Mouse (Mus musculus): ENCODE results near the gene Nhej1.

Nhej1 gene

DNA sequence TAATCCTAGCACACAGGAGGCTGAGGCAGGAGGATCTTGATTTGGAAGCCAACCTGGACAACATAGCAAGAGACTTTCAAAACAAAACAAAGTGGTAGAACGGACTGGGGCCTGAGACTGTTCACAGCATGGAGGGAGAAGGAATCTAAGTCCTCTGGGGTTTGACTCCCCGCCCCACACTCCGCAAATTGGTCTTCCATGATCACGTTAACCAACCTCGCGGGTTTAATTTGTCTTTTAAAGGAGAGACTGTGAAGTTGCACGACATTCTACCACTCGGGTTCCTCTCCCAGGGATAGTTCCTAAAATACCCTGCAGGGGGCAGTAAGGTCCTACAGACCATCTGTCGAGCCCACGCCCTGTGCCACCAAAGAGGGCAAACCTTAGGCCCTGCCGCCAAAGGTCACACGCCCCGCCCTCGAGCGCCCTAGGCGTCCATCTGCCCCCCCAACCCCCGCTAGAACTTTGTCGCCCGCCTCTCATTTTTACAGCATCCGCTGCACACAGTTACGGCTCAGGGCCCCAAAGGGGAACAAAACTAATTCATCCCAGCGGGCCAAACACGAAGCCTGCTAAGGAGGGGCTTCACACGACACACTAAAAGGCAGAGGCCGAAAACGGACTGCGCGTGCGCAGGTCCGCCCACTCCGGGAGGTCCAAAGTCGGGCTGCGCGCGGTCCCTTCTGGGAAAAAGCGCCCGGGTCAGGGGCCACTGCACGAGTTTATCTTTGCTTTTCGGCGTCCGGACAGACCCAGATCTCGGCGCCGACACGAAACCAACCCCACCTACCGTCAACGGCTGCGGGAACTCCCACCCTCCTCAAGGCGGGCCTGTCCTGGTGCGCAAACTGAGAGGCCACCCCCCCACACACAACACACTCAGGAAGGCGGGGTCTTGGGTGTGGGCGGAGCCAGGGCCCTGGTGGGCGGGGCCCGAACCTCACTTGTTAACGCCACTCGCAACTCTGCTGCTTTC, at the start of gene Nhej1:
Nhej1 (minus strand) TSS at position 855 of the 976 bp plus-strand sequence.
- DNase-seq (ENCODE audit: low spot score): peak; percentile 98

DNA sequence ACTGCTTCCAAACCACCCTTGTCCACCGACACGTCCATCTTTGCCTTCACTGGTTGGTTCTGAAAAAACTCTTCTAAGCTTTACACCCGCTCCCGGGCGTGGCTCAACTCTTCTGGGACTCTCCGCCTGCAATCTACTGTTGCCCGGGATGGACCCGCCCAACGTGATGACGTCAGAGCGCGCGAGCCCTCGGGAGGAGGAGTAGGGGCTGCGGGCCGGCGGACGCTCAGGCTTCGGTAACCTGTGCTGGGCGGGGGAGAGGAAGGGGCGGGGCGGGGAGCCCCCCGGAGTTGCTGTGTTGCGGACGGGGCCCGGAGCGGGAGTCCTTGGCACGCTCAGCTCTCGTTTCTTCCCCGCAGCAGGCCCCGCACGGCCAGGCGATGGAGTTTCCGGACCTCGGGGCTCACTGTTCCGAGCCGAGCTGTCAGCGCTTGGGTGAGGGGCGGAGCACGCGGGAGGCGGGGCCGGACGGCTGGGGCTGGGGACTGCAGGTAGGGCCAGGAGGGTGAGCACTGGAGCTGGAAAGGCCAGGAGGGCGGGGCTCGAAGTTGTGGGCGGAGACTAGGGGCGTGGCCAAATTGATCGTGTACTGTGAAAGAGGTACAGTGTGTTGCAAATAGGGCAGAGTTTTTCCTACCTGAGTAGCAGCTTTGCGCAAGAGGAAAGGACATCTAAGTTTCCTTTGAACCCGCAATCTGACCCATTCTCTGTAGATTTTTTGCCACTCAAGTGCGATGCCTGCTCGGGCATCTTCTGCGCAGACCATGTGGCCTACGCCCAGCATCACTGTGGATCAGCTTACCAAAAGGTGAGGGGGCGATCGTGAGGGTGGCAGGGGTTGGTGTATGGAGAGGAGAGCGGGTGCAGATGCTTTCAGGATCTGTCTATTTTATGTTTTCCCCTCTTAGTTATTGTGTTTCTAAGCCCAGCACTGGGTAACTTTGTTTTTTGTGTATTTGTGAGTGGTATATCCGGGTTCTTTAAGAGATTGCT, 43.8 kb upstream of the Nhej1 start, which contains the start of gene Zfand2b:
Zfand2b (plus strand) TSS at position 175 of the 993 bp plus-strand sequence.
- peak; percentile 99 for DNase-seq (ENCODE audit: low spot score)

DNA sequence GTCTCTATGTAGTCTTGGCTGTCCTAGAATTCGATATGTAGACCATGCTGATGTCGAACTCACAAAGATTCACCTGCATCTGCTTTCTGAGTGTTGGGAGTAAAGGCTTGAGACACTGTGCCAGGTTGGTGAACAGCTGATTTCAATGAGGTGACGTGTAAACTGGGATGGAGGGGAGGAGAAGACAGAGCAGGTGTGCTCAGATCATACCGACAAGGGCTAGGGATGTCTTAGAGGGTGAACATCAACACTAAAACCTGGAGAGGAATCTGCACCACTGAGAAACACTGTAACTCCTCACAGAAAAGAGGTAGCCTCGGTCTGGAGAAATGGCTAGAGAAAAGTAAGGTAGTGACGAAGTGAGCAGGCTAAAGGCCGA, 43.1 kb upstream of the Nhej1 start:
- DNase-seq (ENCODE audit: low spot score): no peak

DNA sequence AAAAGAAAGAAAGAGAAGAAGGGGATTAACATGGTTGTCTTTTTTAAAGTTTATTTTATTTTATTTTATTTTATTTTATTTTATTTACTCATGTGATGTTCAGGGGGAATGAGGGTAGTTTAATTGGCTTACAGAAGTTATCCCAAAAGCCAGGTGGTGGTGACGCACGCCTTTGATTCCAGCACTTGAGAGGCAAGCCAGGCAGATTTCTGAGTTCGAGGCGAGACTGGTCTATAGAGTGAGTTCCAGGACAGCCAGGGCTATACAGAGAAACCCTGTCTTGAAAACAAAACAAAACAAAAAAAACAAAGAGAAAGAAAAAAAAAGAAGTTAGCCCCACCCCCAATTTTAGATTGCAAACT, 35.2 kb upstream of the Nhej1 start:
- no peak for DNase-seq (ENCODE audit: low spot score)

DNA sequence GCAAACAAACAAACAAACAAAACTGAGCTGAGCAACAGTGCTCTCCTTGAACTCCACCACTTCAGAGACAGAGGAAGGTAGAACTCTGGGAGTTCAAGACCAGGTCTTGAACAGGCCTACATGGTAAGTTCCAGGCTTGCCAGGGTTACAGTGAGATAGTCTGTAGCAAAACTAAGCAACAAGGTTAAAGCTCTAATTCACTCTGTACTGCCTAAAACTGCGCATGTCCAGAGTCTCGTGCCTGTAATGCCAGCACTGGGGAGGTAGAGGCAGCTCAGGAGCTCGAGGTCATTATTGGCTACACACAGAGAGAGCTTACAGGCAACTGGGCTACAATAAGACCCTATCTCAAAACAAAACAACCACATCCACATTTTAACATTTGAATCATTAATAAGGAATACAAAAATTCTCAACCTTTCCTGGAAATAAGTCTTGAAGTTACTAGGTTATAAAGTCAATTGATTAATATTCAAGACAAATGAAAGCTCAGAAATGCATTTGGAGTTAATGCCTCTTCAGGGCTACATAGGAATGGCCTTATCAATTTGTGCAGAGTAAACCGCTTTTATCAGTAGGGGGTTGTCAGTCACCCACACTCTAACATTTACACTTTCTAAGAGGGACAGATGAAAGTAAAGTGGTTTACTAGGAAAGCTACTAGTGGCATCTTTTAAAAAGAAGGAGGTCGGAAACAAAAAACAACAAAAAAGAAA, 34.7 kb upstream of the Nhej1 start:
- no peak for DNase-seq (ENCODE audit: low spot score)

DNA sequence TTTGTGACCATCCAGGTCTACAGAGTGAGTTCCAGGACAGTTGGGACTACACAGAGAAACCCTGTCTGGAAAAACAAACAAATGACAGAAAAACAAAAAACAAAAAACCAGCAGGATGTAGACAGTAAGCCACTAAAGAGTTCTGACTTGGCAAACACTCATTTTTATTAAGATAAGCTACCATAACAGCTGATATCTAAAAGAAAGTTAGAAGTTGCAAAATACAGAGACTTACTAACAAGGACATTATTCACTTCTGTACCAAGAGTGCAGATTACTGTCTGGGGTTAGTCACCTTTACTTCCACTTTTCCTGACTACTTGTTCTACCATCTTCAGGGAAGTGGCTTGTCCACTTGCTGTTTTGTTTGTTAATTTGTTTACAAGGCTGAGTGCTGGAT, 34.0 kb upstream of the Nhej1 start:
- DNase-seq (ENCODE audit: low spot score): no peak

DNA sequence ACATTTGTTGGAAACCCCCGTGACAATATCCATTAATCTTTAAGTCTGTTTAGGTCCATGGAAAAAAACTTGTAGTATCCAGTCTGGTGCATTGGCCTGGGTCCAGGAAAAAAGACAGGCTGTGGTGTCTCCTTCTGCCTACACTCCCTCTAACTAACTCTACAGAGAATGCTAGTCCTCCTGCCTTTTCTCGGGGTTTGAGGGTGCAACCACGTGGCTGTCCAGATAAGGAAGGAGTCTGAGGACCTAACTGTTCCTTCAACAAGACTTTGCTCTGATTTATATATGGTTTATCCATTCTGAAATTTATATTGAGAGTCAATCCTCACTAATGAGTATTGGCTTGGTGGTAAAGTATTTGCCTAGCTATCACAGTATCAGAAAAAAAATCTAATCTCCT, 30.8 kb upstream of the Nhej1 start:
- DNase-seq (ENCODE audit: low spot score): no peak

DNA sequence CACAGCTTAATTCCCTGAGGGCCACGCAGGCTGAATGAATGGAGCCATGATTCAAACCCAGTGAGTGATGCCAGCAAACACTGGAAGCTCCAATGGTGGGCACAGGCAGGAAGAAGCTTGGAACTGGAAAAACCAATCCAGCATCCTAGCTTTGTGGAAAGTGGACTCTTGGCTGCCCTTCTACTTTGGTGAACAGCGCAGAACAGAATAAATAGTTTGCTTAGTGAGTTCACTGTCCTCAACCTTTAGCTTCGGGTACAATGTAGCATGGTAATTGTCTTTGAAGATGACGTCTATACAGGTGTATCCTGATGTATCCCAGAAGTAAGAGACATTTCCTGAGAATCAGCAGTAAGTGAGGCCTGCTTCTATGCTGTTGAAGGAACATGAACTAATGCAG, 23.7 kb upstream of the Nhej1 start:
- no peak for DNase-seq (ENCODE audit: low spot score)

DNA sequence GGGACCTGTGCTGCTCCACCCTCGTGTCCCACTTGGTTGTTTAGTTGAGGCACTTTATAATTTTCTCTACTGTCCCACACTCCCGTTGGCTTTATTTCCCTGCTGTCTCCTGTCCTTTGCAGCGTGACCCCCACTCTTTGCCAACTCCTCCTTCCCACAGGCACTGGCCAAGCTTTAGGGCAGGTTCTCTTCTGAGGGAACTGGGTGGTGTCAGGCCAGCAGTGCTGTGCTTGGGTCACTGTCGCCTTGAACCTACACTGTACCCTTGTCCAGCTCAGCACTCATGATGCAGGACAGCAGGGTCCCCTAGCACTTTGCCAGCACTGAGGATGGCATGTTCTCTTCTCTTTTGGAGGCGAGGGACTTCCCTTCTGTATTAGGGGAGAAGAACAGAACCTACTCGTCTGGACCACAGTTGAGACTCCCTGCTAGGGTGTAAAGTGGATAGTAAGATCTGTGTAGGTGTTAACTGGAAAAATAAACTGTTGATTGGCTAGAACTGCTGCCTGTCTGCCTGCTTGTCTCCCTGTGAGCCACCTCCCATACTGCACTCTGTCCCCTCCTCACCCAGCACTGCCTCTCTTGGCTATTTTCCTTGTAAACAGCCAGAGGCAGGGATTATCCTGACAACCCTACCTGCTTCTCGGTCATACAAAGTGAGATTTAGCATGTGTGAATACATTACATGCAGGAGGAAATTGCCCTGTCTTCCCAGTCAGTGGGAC, 22.6 kb upstream of the Nhej1 start:
- DNase-seq (ENCODE audit: low spot score): no peak

DNA sequence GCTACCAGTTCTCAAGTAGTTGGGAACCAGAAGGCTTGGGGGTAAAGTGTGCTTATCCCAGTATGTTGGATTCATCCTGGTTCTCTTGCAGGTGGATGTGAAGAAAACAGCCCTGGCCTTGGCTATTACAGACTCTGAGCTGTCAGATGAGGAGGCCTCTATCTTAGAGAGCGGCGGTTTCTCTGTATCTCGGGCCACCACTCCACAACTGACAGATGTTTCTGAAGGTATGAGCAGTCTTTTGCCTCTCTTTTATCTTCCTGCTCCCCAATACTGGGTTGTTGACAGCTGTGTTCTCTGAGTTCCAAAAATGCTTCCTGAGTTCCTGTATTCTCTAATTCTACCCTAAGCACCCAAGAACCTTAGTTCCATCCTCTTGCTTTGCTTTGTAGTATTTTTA, 20.6 kb upstream of the Nhej1 start:
- DNase-seq (ENCODE audit: low spot score): no peak

DNA sequence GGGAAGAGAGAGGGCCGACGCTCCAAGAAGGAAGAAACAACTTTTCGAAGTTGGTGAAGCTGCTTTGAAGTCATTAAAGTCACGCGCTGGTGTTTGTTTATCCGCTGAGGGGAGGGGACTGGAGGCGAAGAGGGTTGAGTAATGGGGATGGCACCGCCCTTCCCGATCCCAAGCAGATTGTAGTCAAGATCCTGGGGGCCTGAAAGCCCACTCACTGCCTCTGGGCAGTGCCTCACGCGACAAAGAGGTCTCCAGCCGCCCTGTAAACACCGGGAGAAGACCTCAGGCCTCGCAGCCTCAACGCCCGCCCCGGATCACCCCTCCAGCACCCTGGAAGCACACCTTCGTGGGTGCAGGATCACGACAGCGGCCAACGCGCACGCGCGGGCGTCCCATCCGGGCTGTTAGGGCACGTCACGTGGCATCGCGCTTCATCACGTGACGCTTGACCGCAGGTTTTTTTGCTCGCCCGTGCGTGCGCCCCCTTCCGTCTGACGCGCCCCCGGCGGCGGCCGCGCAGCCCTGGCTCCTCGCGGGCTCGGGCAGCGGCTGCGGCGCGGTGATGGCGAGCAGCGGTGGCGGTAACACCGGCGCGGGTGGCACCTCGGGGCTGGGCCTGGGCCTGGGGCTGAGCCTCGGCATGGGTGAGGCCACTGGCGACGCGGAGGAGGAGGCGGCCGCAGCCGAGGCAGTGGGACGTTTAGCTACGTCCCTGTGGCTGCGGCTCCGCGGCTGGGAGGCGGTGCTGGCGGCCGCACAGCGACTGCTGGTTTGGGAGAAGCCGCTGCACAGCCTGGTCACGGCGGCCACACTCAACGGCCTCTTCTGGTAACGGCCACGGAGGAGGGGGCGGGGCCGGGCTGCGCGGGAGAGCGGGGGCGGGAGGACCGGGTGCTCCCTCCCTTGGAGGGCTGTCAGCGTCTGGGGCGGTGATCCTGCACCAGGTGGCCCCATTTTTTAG, 17.6 kb upstream of the Nhej1 start, which contains the start of the genes Cnppd1 and Retreg2:
Cnppd1 (minus strand) TSS at position 411 of the 961 bp plus-strand sequence.
Retreg2 (plus strand) TSS at position 478 of the 961 bp plus-strand sequence.
- DNase-seq (ENCODE audit: low spot score): peak; percentile 97

DNA sequence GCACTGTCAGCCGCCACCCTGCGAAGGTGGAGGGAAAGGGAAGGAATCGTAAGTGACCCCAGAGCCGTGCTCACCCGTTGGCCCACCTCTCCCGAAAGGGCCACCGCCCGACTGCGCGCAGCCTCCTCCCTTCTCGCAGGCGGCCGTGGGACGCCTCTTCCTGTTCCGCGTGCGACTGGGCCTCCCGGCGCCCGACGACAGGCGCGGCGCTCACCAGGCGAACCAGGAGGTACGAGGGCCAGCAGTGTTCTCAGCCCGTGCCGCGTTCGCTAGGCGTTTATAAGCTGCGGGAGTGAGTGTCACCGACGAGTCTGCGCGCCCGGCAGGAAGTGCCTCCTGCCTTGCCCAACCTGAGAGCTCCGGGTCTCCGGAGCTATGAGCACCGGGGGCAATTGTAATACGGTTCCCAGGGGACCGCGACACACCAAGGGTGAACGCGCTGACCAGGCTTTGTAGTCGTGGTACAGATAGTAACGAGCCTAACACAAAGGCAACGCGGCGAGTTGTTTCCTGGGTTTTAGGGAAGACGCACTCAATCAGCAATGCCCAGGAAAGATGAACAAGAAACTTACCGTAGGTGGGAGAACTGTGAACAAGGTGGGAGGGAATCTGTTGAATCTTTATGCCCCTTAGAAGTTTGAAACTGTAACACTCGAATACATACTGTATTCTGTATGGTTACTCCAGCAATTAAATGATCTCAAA, 16.6 kb upstream of the Nhej1 start:
- peak; percentile 70 for DNase-seq (ENCODE audit: low spot score)

DNA sequence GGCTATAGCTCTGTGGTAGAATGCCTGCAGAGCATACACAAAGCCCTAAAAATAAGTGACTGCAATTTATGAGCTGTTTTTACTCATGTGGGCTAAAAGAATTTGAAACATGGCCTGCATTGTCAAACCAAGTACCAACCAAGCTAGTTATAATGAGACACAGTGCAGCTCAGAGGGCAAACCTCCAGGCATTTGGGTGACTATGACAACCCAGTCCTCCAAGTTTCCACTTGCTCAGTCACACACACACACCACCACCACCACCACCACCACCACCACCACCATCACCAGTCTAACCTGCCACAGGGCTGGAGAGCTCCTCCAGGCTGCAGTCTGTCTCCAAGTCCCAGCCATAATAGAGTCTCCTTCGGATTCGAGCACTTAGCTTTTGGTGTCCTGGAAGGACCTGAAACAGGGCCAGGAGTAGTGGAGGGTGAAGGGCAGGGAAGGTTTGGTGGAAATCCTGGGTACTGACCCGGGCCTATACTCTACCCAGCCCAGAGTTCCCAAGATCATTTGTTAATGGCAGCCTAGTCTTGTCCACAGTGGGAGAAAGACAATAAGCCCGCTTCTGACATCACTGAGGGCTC, 15.7 kb upstream of the Nhej1 start:
- DNase-seq (ENCODE audit: low spot score): no peak

DNA sequence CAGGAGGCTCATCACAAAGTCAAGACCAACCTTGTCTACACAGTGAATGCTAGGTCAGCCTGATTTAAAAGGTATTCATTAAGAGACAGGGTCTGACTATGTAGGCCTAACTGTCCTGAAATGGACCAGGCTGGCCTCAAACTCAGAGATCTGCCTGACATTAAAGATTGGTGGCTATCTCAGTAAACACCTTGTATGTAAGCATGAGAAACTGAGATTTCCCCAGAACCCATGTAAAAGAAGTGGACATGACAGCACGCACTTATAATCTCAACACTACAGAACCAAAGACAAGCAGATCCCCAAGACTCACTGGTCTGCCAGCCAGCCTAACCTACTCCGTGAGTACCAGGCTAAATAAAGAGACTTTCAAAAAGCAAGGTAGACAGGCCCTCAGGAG, 13.4 kb upstream of the Nhej1 start:
- DNase-seq (ENCODE audit: low spot score): no peak

DNA sequence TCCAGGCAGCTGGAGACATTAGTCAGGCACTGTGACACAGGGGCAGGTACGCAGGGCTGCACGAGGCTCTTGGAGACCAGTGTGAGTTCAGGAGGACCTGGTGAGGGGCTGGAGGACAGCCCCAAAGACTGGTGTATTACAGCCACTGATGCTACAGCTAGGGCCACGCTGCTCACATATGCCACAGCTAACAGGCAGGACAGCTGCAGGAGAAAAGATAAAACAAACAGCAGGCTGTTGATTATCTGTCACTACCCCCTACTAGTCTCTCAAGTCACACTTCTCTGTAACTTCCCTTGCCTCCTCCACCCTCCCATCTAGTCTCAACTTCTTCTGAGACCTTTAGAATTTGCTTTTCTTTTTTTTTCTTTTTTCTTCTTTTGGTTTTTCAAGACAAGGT, 11.7 kb upstream of the Nhej1 start:
- no peak for DNase-seq (ENCODE audit: low spot score)

DNA sequence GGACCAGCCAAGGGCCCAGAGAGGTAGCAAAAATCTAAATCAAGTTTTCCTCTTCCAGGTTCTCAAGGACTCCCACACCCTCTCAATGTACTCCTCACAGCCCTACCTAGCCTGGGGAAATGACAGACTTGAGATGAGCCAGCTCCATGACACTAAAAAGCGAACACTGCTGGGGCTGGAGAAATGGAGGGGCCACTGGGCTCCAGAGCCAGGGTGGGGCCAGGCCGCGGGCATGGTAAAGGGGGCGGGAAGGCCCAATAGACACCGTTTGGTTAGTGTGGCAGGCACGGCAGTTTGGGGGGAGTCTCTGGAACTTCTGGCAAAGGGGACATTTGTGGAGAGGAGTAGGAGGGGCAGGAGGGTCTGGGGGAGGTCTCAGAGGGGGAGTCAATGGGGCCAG, 11.3 kb upstream of the Nhej1 start:
- no peak for DNase-seq (ENCODE audit: low spot score)

DNA sequence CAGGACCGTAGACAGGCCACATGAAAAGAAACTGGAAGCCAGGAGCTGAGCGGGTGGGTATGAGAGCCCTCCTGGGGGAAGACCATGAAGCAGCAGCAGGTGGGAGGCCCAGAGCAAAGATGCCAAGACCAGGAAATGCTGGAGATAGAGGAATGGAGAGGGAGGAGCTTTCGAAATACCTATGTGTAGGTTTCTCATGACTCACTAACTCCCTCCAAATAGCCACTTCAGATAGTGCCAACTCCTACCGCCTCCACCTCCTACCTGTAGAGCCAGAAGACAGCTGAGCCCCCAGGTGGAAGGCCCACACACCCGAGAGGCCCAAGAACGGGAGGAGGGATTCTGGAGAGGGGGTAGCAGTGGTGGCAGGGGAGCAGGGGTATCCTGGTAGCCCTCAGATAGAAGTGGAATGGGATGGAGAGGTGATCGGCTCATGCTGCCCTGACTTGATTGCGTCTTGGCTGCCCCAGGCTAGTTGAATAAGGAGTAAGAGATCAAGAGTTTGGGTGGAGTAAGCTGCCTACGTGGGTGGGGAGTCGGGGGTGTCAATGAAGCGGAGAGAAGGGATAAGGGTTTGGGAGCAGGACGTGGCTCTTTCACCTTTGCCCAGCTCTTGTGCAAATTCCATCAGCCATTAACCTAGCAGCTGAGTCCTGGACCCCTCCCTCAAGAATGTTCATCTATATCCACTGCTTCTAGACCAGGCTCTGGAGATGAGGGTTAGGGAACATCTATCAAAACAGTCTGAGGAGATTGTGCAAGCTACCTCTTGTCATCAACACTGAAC, 8.6 kb upstream of the Nhej1 start, which contains the start of gene Slc23a3:
Slc23a3 (minus strand) TSS at position 470 of the 787 bp plus-strand sequence.
- DNase-seq (ENCODE audit: low spot score): peak; percentile 84

DNA sequence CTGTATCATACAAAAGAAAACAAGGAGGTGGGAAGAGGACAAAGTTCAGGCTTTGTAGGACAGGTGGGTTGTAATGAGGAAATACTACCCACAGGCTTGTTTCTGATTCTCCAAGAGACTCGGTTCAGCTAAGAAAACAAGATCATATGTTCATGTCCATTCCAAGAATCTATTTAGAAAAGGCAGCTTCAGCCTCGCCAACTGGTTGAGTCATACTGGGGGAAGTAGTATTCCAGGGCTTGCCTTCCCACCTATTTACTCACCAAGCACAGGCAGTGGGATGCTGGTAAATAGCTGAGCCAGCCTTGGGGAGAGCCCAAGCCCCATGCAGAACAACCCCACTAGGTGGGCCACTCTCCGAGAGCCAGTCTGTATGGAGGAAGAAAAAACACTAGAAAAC, 3.6 kb upstream of the Nhej1 start:
- DNase-seq (ENCODE audit: low spot score): no peak

Measured in yolk sac, embryonic 10.5 days (tissue).